Mouse (Mus musculus) WW6 (cell line): ENCODE measurements around the gene Slc9a3.

Experiments
- DNase-seq: peaks from one replicate; pipeline ENCODE4 v3.0.0-alpha.2; 2013; ENCODE audit warnings: low read depth, low spot score

Slc9a3 gene

GRCm38 (mm10) chr13:74121141-74121602 lies at the start of gene Slc9a3:
Slc9a3 (plus strand) TSS chr13:74121457.
- peak; percentile 11 for DNase-seq

GRCm38 (mm10) chr13:74071714-74072113 lies 49.5 kb upstream of the Slc9a3 start:
- no peak for DNase-seq

- DNase-seq: no peak
Observed at GRCm38 (mm10) chr13:74073369-74073768, 47.9 kb upstream of the Slc9a3 start.

GRCm38 (mm10) chr13:74090265-74090664 lies 31.0 kb upstream of the Slc9a3 start:
- DNase-seq: no peak

GRCm38 (mm10) chr13:74095936-74096335 lies 25.3 kb upstream of the Slc9a3 start:
- no peak for DNase-seq

GRCm38 (mm10) chr13:74096715-74097363 lies 24.4 kb upstream of the Slc9a3 start:
- DNase-seq: peak; percentile 9

GRCm38 (mm10) chr13:74098913-74099312 lies 22.3 kb upstream of the Slc9a3 start:
- DNase-seq: no peak

- DNase-seq: no peak
Observed at GRCm38 (mm10) chr13:74102108-74102830, 19.0 kb upstream of the Slc9a3 start.

- DNase-seq: no peak
Observed at GRCm38 (mm10) chr13:74102831-74103582, 18.2 kb upstream of the Slc9a3 start.

- DNase-seq: no peak
Observed at GRCm38 (mm10) chr13:74104417-74104816, 16.8 kb upstream of the Slc9a3 start.

- DNase-seq: no peak
Observed at GRCm38 (mm10) chr13:74107410-74107809, 13.8 kb upstream of the Slc9a3 start.

GRCm38 (mm10) chr13:74112593-74112992 lies 8.7 kb upstream of the Slc9a3 start:
- DNase-seq: no peak

GRCm38 (mm10) chr13:74113626-74114191 lies 7.5 kb upstream of the Slc9a3 start:
- no peak for DNase-seq

- DNase-seq: no peak
Observed at GRCm38 (mm10) chr13:74121795-74122330, 606 bp downstream of the Slc9a3 start.

- no peak for DNase-seq
Observed at GRCm38 (mm10) chr13:74122632-74123031, 1.4 kb downstream of the Slc9a3 start.

GRCm38 (mm10) chr13:74127571-74127970 lies 6.3 kb downstream of the Slc9a3 start:
- DNase-seq: no peak

- DNase-seq: no peak
Observed at GRCm38 (mm10) chr13:74129909-74130308, 8.7 kb downstream of the Slc9a3 start.

GRCm38 (mm10) chr13:74138906-74139647 lies 17.8 kb downstream of the Slc9a3 start:
- no peak for DNase-seq

GRCm38 (mm10) chr13:74140793-74141192 lies 19.5 kb downstream of the Slc9a3 start:
- no peak for DNase-seq

- DNase-seq: no peak
Observed at GRCm38 (mm10) chr13:74143282-74143681, 22.0 kb downstream of the Slc9a3 start.
